In genomic region chr14:73494122-73494521, GRCm38 (mm10) we compare ENCODE assay signal across 26 mouse cellular contexts. TPM values are rescaled to one million over a fixed set of nuclear protein-coding genes. Genes with fewer than 3 reads are reported as not detected.
DNase-seq lines count a peak whose midpoint lies in the region; ATAC-seq and TF ChIP-seq lines count a peak whose summit lies in the region.
"Had no signal": no experiment of that assay in that cellular context is flagged by ENCODE, and none has a peak within 500 bp of the region (broad histone marks: within the 10 kb centered on the region; RNA-seq: fewer than 3 reads in every experiment).

No protein-coding gene starts in this region.

- H3K27me3 ChIP-seq in heart, embryonic 10.5 days (ENCODE audit: insufficient read depth, poor library complexity, severe bottlenecking): no peaks in the 10 kb centered on the region
- H3K27me3 ChIP-seq in heart, embryonic 12.5 days (replicated peaks): no peaks in the 10 kb centered on the region
- H3K27me3 ChIP-seq in liver, embryonic 11.5 days (replicated peaks; ENCODE audit: control insufficient read depth, insufficient read depth, low read length): no peaks in the 10 kb centered on the region
- no peaks in the 10 kb centered on the region for H3K27me3 ChIP-seq in liver, postnatal 0 days (ENCODE audit: insufficient read depth, low read length)
- H3K27me3 ChIP-seq: CH12.LX; embryonic facial prominence, embryonic 12.5 days; embryonic facial prominence, embryonic 15.5 days; hindbrain, embryonic 12.5 days; hindbrain, embryonic 15.5 days had no signal

- peak; percentile 58 for DNase-seq in heart, embryonic 10.5 days (ENCODE audit: low spot score)
- DNase-seq in liver, embryonic 11.5 days (ENCODE audit: low spot score): no peak
- DNase-seq in liver, postnatal 0 days: no peak
- no peak for DNase-seq in cerebellum, adult 11-12 months
- DNase-seq: adrenal gland, postnatal 10 days; adrenal gland, postnatal 36 days; B cell, adult 2 months; cerebellum, adult 8-10 months; cerebellum, postnatal 10 days; cerebellum, postnatal 36 days; forebrain, postnatal 0 days; gastrocnemius, adult 2 months; gastrocnemius, postnatal 14 days; heart, adult 18-20 months had no signal

- no peaks in the 10 kb centered on the region for H3K36me3 ChIP-seq in heart, embryonic 10.5 days
- H3K36me3 ChIP-seq in heart, embryonic 12.5 days: no peaks in the 10 kb centered on the region
- H3K36me3 ChIP-seq in liver, embryonic 11.5 days (ENCODE audit: control insufficient read depth, insufficient read depth, low read length): no peaks in the 10 kb centered on the region
- H3K36me3 ChIP-seq in liver, postnatal 0 days (replicated peaks; ENCODE audit: insufficient read depth, low read length): no peaks in the 10 kb centered on the region
- H3K36me3 ChIP-seq: embryonic facial prominence, embryonic 12.5 days; embryonic facial prominence, embryonic 15.5 days; G1E; hindbrain, embryonic 12.5 days; hindbrain, embryonic 15.5 days had no signal

- 70% methylated on average over 6 of the region's 6 CpGs for WGBS in heart, embryonic 10.5 days
- WGBS in heart, embryonic 12.5 days: 58% methylated on average over 6 of the region's 6 CpGs
- 57% methylated on average over 6 of the region's 6 CpGs for WGBS in liver, embryonic 11.5 days
- 47% methylated on average over 6 of the region's 6 CpGs for WGBS in liver, postnatal 0 days (ENCODE audit: insufficient replicate concordance)

- TF ChIP-seq EP300 in liver, postnatal 0 days (IDR thresholded peaks at IDR 0.05; ENCODE audit: low read depth): no peak

- no peaks in the 10 kb centered on the region for H3K4me1 ChIP-seq in heart, embryonic 10.5 days
- H3K4me1 ChIP-seq in heart, embryonic 12.5 days (replicated peaks): peaks cover 5% of the 10 kb centered on the region; the same call in 1 of the 2 replicates
- no peaks in the 10 kb centered on the region for H3K4me1 ChIP-seq in liver, embryonic 11.5 days (replicated peaks; ENCODE audit: control insufficient read depth, insufficient read depth, low read length)
- H3K4me1 ChIP-seq in liver, postnatal 0 days (ENCODE audit: insufficient read depth): no peaks in the 10 kb centered on the region
- H3K4me1 ChIP-seq: embryonic facial prominence, embryonic 12.5 days; embryonic facial prominence, embryonic 15.5 days; hindbrain, embryonic 12.5 days; hindbrain, embryonic 15.5 days had no signal

- no peak for TF ChIP-seq CTCF in liver, postnatal 0 days (IDR thresholded peaks at IDR 0.05; ENCODE audit: low read depth)

- ATAC-seq in heart, embryonic 12.5 days (ENCODE audit: insufficient number of reproducible peaks, low FRiP score): no peak
- 0 out of 2 replicates have a peak, but pooled peaks have one; percentile 45 for ATAC-seq in liver, embryonic 11.5 days (replicated peaks; ENCODE audit: low FRiP score)
- ATAC-seq in liver, postnatal 0 days: no peak
- peak; percentile 27 to 56; a peak in 2 of 4 replicates for ATAC-seq in hematopoietic stem cell, adult 5-6 weeks (replicated peaks in 1 of 2; ENCODE audit: insufficient read depth in 1 of 2, low FRiP score in 2 of 2, low TSS enrichment in 1 of 2, low read depth in 1 of 2, poor library complexity in 2 of 2, severe bottlenecking in 2 of 2)
- peak; percentile 99 for ATAC-seq in megakaryocyte-erythroid progenitor cell, adult 5-6 weeks (replicated peaks; ENCODE audit: low FRiP score, low TSS enrichment, poor library complexity, severe bottlenecking)
- ATAC-seq: forebrain, embryonic 14.5 days; forebrain, postnatal 0 days; intestine, postnatal 0 days; Patski had no signal

- H3K9me3 ChIP-seq in heart, embryonic 10.5 days: 0 out of 2 replicates have a peak, but pooled peaks cover 3% of the 10 kb centered on the region
- H3K9me3 ChIP-seq in heart, embryonic 12.5 days (replicated peaks): peaks cover 14% of the 10 kb centered on the region
- H3K9me3 ChIP-seq in liver, embryonic 11.5 days (ENCODE audit: control insufficient read depth, low read length): no peaks in the 10 kb centered on the region
- no peaks in the 10 kb centered on the region for H3K9me3 ChIP-seq in liver, postnatal 0 days (ENCODE audit: low read length)
- H3K9me3 ChIP-seq: embryonic facial prominence, embryonic 15.5 days; G1E; hindbrain, embryonic 12.5 days; hindbrain, embryonic 15.5 days had no signal

- H3K9ac ChIP-seq in heart, embryonic 12.5 days: no peak overlapping the region
- H3K9ac ChIP-seq in liver, embryonic 11.5 days (ENCODE audit: low read depth, low read length): no peak overlapping the region
- H3K9ac ChIP-seq in liver, postnatal 0 days (replicated peaks): no peak overlapping the region
- H3K9ac ChIP-seq: embryonic facial prominence, embryonic 12.5 days; embryonic facial prominence, embryonic 15.5 days; forebrain, postnatal 0 days; hindbrain, embryonic 12.5 days; hindbrain, embryonic 15.5 days had no signal

- no peak overlapping the region for H3K4me2 ChIP-seq in heart, embryonic 12.5 days
- no peak overlapping the region for H3K4me2 ChIP-seq in liver, embryonic 11.5 days
- H3K4me2 ChIP-seq in liver, postnatal 0 days (ENCODE audit: low read depth, low read length): no peak overlapping the region
- H3K4me2 ChIP-seq: embryonic facial prominence, embryonic 12.5 days; embryonic facial prominence, embryonic 15.5 days; hindbrain, embryonic 12.5 days; hindbrain, embryonic 15.5 days had no signal

- H3K27ac ChIP-seq in heart, embryonic 10.5 days: no peak overlapping the region
- H3K27ac ChIP-seq in heart, embryonic 12.5 days (ENCODE audit: poor library complexity, severe bottlenecking): no peak overlapping the region
- H3K27ac ChIP-seq in liver, embryonic 11.5 days (ENCODE audit: low read depth, low read length): no peak overlapping the region
- H3K27ac ChIP-seq in liver, postnatal 0 days (ENCODE audit: low read depth): no peak overlapping the region
- H3K27ac ChIP-seq: embryonic facial prominence, embryonic 12.5 days; embryonic facial prominence, embryonic 15.5 days; gastrocnemius, adult 2 months; hindbrain, embryonic 12.5 days; hindbrain, embryonic 15.5 days had no signal

- no peak overlapping the region for H3K4me3 ChIP-seq in heart, embryonic 10.5 days
- H3K4me3 ChIP-seq in heart, embryonic 12.5 days: no peak overlapping the region
- H3K4me3 ChIP-seq in liver, embryonic 11.5 days (ENCODE audit: low read depth, low read length): no peak overlapping the region
- no peak overlapping the region for H3K4me3 ChIP-seq in liver, postnatal 0 days (ENCODE audit: low read depth, low read length)
- H3K4me3 ChIP-seq: embryonic facial prominence, embryonic 12.5 days; embryonic facial prominence, embryonic 15.5 days; gastrocnemius, adult 2 months; hindbrain, embryonic 12.5 days; hindbrain, embryonic 15.5 days had no signal

RNA-seq across cellular contexts. Expression of gene Med4, which starts 15.7 kb away (rescaled TPM):
- polyA plus RNA-seq in heart, embryonic 10.5 days (2016; fragmentation: Nextera tagmentation; extraction: Ambion mirVana): 68.5 and 87.0 TPM in 2 replicates
- 52.8 and 54.2 TPM in 2 replicates for polyA plus RNA-seq in heart, embryonic 12.5 days (2016; fragmentation: Nextera tagmentation; extraction: Ambion mirVana)
- polyA plus RNA-seq in liver, embryonic 11.5 days (2014; fragmentation: Nextera tagmentation; extraction: Ambion mirVana): 75.4 and 78.7 TPM in 2 replicates
- polyA plus RNA-seq in liver, postnatal 0 days (2015; fragmentation: Nextera tagmentation; extraction: Ambion mirVana): 18.7 and 20.4 TPM in 2 replicates
- total RNA-seq in hematopoietic stem cell, adult 5-6 weeks (2017): 67.7 and 74.9 TPM in 2 replicates
- total RNA-seq in megakaryocyte-erythroid progenitor cell, adult 5-6 weeks (2014; fragmentation: Nextera tagmentation): 43.6 and 53.8 TPM in 2 replicates
- total RNA-seq in megakaryocyte-erythroid progenitor cell, adult 5-6 weeks (2017): 83.0 and 85.5 TPM in 2 replicates

RNA-seq across cellular contexts. Expression of gene Sucla2, which starts 31.0 kb away (rescaled TPM):
- polyA plus RNA-seq in heart, embryonic 10.5 days (2016; fragmentation: Nextera tagmentation; extraction: Ambion mirVana): 138 and 179 TPM in 2 replicates
- polyA plus RNA-seq in heart, embryonic 12.5 days (2016; fragmentation: Nextera tagmentation; extraction: Ambion mirVana): 200 and 204 TPM in 2 replicates
- 92.8 and 105 TPM in 2 replicates for polyA plus RNA-seq in liver, embryonic 11.5 days (2014; fragmentation: Nextera tagmentation; extraction: Ambion mirVana)
- polyA plus RNA-seq in liver, postnatal 0 days (2015; fragmentation: Nextera tagmentation; extraction: Ambion mirVana): 99.7 and 102 TPM in 2 replicates
- 95.2 and 141 TPM in 2 replicates for total RNA-seq in hematopoietic stem cell, adult 5-6 weeks (2017)
- total RNA-seq in megakaryocyte-erythroid progenitor cell, adult 5-6 weeks (2014; fragmentation: Nextera tagmentation): 54.4 and 65.8 TPM in 2 replicates
- 155 and 159 TPM in 2 replicates for total RNA-seq in megakaryocyte-erythroid progenitor cell, adult 5-6 weeks (2017)

RNA-seq across cellular contexts. Expression of gene Nudt15, which starts 53.9 kb away (rescaled TPM):
- polyA plus RNA-seq in heart, embryonic 10.5 days (2016; fragmentation: Nextera tagmentation; extraction: Ambion mirVana): 4.9 and 5.7 TPM in 2 replicates
- polyA plus RNA-seq in heart, embryonic 12.5 days (2016; fragmentation: Nextera tagmentation; extraction: Ambion mirVana): 4.8 and 5.1 TPM in 2 replicates
- 6.8 and 7.5 TPM in 2 replicates for polyA plus RNA-seq in liver, embryonic 11.5 days (2014; fragmentation: Nextera tagmentation; extraction: Ambion mirVana)
- polyA plus RNA-seq in liver, postnatal 0 days (2015; fragmentation: Nextera tagmentation; extraction: Ambion mirVana): 1.6 and 1.9 TPM in 2 replicates
- 5.3 and 6.8 TPM in 2 replicates for total RNA-seq in hematopoietic stem cell, adult 5-6 weeks (2017)
- 4.5 and 8.7 TPM in 2 replicates for total RNA-seq in megakaryocyte-erythroid progenitor cell, adult 5-6 weeks (2014; fragmentation: Nextera tagmentation)
- 6.7 and 7.7 TPM in 2 replicates for total RNA-seq in megakaryocyte-erythroid progenitor cell, adult 5-6 weeks (2017)

Comparison
In these comparisons a context has a peak if more than half of its experiments do, and no peak if none do; other contexts are left out.
1. ATAC-seq: peak in liver, embryonic 11.5 days (single experiment), hematopoietic stem cell, adult 5-6 weeks (2 of 2) and megakaryocyte-erythroid progenitor cell, adult 5-6 weeks (single experiment); none in heart, embryonic 12.5 days (single experiment) and liver, postnatal 0 days (single experiment).